Comparison of ENCODE assay signal across 26 mouse cellular contexts in genomic region chr14:24969584-24969983, GRCm38 (mm10).
"Had no signal": no experiment of that assay in that cellular context is flagged by ENCODE, and none has a peak within 500 bp of the region (broad histone marks: within the 10 kb centered on the region; RNA-seq: fewer than 3 reads in every experiment).

No protein-coding gene starts in this region.

- H3K36me3 ChIP-seq: heart, embryonic 10.5 days; heart, embryonic 12.5 days; intestine, embryonic 15.5 days; limb, embryonic 10.5 days; limb, embryonic 12.5 days; liver, embryonic 13.5 days; liver, embryonic 15.5 days had no signal

- H3K4me1 ChIP-seq: heart, embryonic 12.5 days; intestine, embryonic 15.5 days; liver, embryonic 13.5 days; liver, embryonic 15.5 days had no signal

- DNase-seq: gastrocnemius, postnatal 10 days; gastrocnemius, postnatal 25 days; heart, adult 18-20 months; heart, postnatal 10 days; heart, postnatal 4 days; kidney, adult 18-20 months; kidney, adult 8-10 months; kidney, postnatal 10 days; kidney, postnatal 25 days; kidney, postnatal 4 days; liver; liver, embryonic 13.5 days; liver, postnatal 0 days; lung, adult 2 months had no signal

- ATAC-seq: inflammation-experienced regulatory T-cells, adult 6 months; intestine, embryonic 15.5 days; intestine, postnatal 0 days; liver, postnatal 0 days had no signal

- H3K4me3 ChIP-seq: heart, embryonic 10.5 days; heart, embryonic 12.5 days; intestine, embryonic 15.5 days; layer of hippocampus, adult 2 months; left cerebral cortex, adult 2 months; limb, embryonic 10.5 days; limb, embryonic 12.5 days; liver, embryonic 13.5 days; liver, embryonic 15.5 days had no signal

- H3K27ac ChIP-seq: heart, embryonic 10.5 days; hindbrain, embryonic 14.5 days; intestine, embryonic 15.5 days; layer of hippocampus, adult 2 months; left cerebral cortex, adult 2 months; liver, embryonic 13.5 days; liver, embryonic 15.5 days had no signal

- H3K9ac ChIP-seq: heart, embryonic 12.5 days; hindbrain, embryonic 14.5 days; intestine, embryonic 15.5 days; limb, embryonic 12.5 days; liver, embryonic 13.5 days; liver, embryonic 15.5 days; liver, postnatal 0 days had no signal

- H3K9me3 ChIP-seq: heart, embryonic 10.5 days; heart, embryonic 12.5 days; intestine, embryonic 15.5 days; limb, embryonic 10.5 days; limb, embryonic 12.5 days; liver, embryonic 13.5 days; liver, embryonic 15.5 days had no signal

- H3K4me2 ChIP-seq: heart, embryonic 12.5 days; hindbrain, embryonic 14.5 days; intestine, embryonic 15.5 days; limb, embryonic 12.5 days; liver, embryonic 11.5 days; liver, embryonic 13.5 days; liver, embryonic 15.5 days had no signal

- H3K27me3 ChIP-seq: heart, embryonic 12.5 days; intestine, embryonic 15.5 days; limb, embryonic 12.5 days; liver, embryonic 13.5 days; liver, embryonic 15.5 days had no signal
